Mouse (Mus musculus) midbrain, embryonic 14.5 days (tissue): ENCODE measurements around the gene Olfr330. TPM values are rescaled to one million over a fixed set of nuclear protein-coding genes. Genes with fewer than 3 reads are reported as not detected.
"Not testable (repeated sequence)": the region's sequence is repeated elsewhere in the genome, so short reads cannot be mapped to it uniquely, and the experiment has no call there.

ENCODE experiments used
- ATAC-seq: fragments of 200-750 bp; cut with Nextera tagmentation; 2 replicates; pipeline ENCODE4 v1.8.0; 2017; ENCODE audit warnings: moderate number of reproducible peaks, moderate library complexity; ENCODE audit not compliant: low FRiP score, low TSS enrichment
- DNase-seq: peaks from one replicate; pipeline ENCODE4 v3.0.0-alpha.2; 2015
- H3K27ac ChIP-seq: fragments of 300-500 bp; sonication (generic); replicated peaks from 2 replicates; pipeline ENCODE4 v1.5.1; 2014; ENCODE audit warnings: mild to moderate bottlenecking, low read depth, low read length, moderate library complexity
- H3K27me3 ChIP-seq: fragments of 300-500 bp; sonication (generic); 2 replicates; pipeline ENCODE4 v1.6.1; 2014; ENCODE audit warnings: low read length, control low read depth, mixed read lengths; ENCODE audit not compliant: control insufficient read depth, insufficient read depth
- H3K36me3 ChIP-seq: fragments of 300-500 bp; sonication (generic); 2 replicates; pipeline ENCODE4 v1.6.1; 2014; ENCODE audit warnings: low read length, control low read depth; ENCODE audit not compliant: control insufficient read depth, insufficient read depth
- H3K4me1 ChIP-seq: fragments of 300-500 bp; sonication (generic); 2 replicates; pipeline ENCODE4 v1.6.1; 2014; ENCODE audit warnings: mild to moderate bottlenecking, antibody characterized with exemption, low read length, control low read depth; ENCODE audit not compliant: control insufficient read depth, insufficient read depth
- H3K4me2 ChIP-seq: fragments of 300-500 bp; sonication (generic); 2 replicates; pipeline ENCODE4 v1.6.1; 2014; ENCODE audit warnings: mild to moderate bottlenecking, low read length, moderate library complexity
- H3K4me3 ChIP-seq: fragments of 300-500 bp; sonication (generic); replicated peaks from 2 replicates; pipeline ENCODE4 v1.5.1; 2014; ENCODE audit warnings: low read depth, low read length
- H3K9ac ChIP-seq: fragments of 300-500 bp; sonication (generic); replicated peaks from 2 replicates; pipeline ENCODE4 v1.6.1; 2014; ENCODE audit warnings: mild to moderate bottlenecking, low read length, moderate library complexity
- H3K9me3 ChIP-seq: fragments of 300-500 bp; sonication (generic); 2 replicates; pipeline ENCODE4 v1.6.1; 2016; ENCODE audit warnings: low read length, control low read depth, mixed read lengths; ENCODE audit not compliant: control insufficient read depth
- WGBS: fragments of 180-500 bp; shearing (Covaris S2); extraction: QIAGEN DNeasy Blood & Tissue Kit; methylation state at CpG from one replicate; pipeline ENCODE4 v1.1.7; 2014; 5-methylcytosine and 5-hydroxymethylcytosine counted together
- polyA plus RNA-seq: library from polyadenylated mRNA; unstranded; fragments of >200 nt; fragmentation: Nextera tagmentation; extraction: Ambion mirVana; gene quantifications from 2 replicates; pipeline ENCODE4 v1.2.1, GENCODE M21; 2014

Olfr330 gene
- polyA plus RNA-seq, 1 experiment from 2014 or later, result not detected

DNA sequence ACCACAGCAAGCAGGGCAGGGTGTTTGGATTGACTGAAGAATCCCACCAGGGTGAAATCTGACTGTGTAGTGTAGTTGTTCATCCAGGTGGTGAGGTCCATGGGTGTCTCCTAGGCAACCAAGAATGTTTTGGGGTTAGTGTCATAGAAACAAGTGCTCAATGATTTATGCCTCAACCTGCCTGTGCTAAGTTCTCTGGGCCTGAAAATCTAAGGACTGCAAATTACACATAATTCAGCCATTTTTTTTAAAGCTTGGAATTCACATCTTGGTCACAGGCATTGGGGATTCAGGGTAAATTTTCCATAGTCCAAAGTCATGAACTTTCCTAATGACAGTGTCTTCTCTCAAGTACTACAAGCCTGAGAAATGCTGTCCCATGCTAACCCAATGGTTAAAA is 32.2 kb downstream of the Olfr330 start, which contains the start of gene Olfr331:
Gene Olfr331, minus strand, starts transcription at position 101 of the 400 bp plus-strand sequence.
- not testable (repeated sequence) for H3K4me2 ChIP-seq, H3K4me3 ChIP-seq, H3K27ac ChIP-seq, H3K4me1 ChIP-seq, H3K9me3 ChIP-seq, H3K9ac ChIP-seq, H3K36me3 ChIP-seq, ATAC-seq, DNase-seq, H3K27me3 ChIP-seq

DNA sequence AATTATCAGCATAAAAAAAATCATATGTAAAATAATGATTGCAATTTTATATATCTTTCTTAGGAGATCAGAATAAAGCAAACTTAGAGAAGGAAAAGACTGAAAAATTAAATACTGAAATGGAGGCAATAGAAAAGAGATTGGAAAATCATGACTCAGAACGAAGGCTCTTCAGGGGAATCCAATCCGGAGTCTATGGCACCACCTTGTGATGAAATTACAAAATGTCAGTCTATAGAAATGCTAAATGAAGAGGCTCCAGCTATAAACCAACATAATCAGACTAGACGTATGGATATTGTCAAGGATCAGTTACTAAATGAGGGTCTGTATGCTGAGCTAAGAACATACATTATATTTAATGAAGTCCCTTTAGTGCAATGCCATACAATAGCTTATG is 35.3 kb downstream of the Olfr330 start:
- H3K4me2 ChIP-seq, result no peak overlapping the region
- H3K27ac ChIP-seq, result no peak overlapping the region
- no peaks in the 10 kb centered on the region for H3K9me3 ChIP-seq
- no peaks in the 10 kb centered on the region for H3K4me1 ChIP-seq
- WGBS, result 60% methylated on average over 3 of the region's 3 CpGs
- no peak overlapping the region for H3K4me3 ChIP-seq
- no peak for ATAC-seq
- H3K9ac ChIP-seq, result no peak overlapping the region
- no peaks in the 10 kb centered on the region for H3K36me3 ChIP-seq
- H3K27me3 ChIP-seq, result no peaks in the 10 kb centered on the region
- DNase-seq, result peak; percentile 77

DNA sequence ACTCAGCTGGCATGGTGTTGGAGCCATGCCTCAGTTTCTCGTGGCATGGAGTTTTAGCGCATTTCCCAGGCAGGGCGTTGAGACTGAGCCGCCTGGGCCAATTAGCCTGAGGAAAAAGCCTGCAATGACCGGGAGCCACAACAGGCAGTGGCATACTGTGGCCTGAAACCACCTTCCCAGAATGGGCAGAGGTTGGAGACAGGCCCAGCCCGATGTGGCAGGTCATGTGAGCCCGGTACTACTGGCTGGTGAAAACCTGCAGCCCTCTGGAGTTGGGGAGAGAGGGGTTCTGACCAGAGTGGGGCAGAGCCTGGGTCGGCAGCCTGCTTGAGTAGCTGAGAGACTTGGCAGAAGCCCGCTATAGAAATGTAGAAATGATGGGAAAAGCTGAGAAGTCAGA is 35.9 kb downstream of the Olfr330 start:
- H3K9ac ChIP-seq, result no peak overlapping the region
- no peaks in the 10 kb centered on the region for H3K9me3 ChIP-seq
- H3K4me3 ChIP-seq, result no peak overlapping the region
- H3K27me3 ChIP-seq, result no peaks in the 10 kb centered on the region
- no peaks in the 10 kb centered on the region for H3K4me1 ChIP-seq
- H3K27ac ChIP-seq, result no peak overlapping the region
- DNase-seq, result no peak
- no peaks in the 10 kb centered on the region for H3K36me3 ChIP-seq
- ATAC-seq, result no peak
- WGBS, result 87% methylated on average over 9 of the region's 9 CpGs
- no peak overlapping the region for H3K4me2 ChIP-seq

DNA sequence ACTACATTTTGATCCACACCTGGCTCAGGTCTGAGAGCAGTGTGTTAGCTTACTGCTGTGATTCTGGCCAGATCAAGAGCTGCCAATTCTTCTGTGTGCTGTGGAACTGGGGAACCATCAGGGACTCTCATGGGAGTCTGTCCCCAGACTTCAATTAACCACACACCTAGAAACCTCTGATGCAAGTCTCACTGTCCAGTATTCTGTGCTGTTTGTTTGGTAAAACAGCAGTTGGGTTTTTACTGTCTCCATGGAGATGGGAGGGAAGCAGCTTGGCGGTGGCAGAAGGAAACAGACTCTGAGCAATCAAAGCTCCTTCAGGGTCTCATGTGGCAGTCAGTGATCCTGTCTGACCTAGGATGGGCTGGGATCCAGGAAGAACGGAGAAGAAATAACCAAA is 42.2 kb downstream of the Olfr330 start, which contains the start of gene Olfr332:
Gene Olfr332, minus strand, starts transcription at position 101 of the 400 bp plus-strand sequence.
- Histone ChIP-seq H3K4me1 (no peaks in the 10 kb centered on the region), H3K9ac (no peak within 1 kb of the TSS), H3K27ac (no peak within 1 kb of the TSS), H3K9me3 (no peaks in the 10 kb centered on the region), H3K4me3 (no peak within 1 kb of the TSS), H3K27me3 (no peaks in the 10 kb centered on the region), H3K4me2 (no peak within 1 kb of the TSS), H3K36me3 (no peaks in the 10 kb centered on the region)
- DNase-seq (no peak), ATAC-seq (no peak)
- WGBS, result 81% methylated on average over 2 of the region's 2 CpGs

Other genes starting within 250 kb of the Olfr330 start
- 14.2 and 24.9 TPM in 2 replicates for gene Zfp692, start 227.8 kb downstream of the Olfr330 start, polyA plus RNA-seq
- gene Zfp672, start 204.5 kb downstream of the Olfr330 start, polyA plus RNA-seq, result 38.1 and 43.3 TPM in 2 replicates
- 39.6 and 40.7 TPM in 2 replicates for gene Sh3bp5l, start 204.1 kb downstream of the Olfr330 start, polyA plus RNA-seq
- gene Lypd8, start 155.8 kb downstream of the Olfr330 start, polyA plus RNA-seq, result not detected in 2 replicates
- not detected in 2 replicates for gene 1810065E05Rik, start 113.7 kb downstream of the Olfr330 start, polyA plus RNA-seq
- gene Gm12253, start 102.3 kb downstream of the Olfr330 start, polyA plus RNA-seq, result not detected in 2 replicates
- not detected in 2 replicates for gene Lypd9, start 81.9 kb downstream of the Olfr330 start, polyA plus RNA-seq
- not detected in 2 replicates for gene Olfr30, start 72.6 kb downstream of the Olfr330 start, polyA plus RNA-seq
- gene Olfr332, start 42.3 kb downstream of the Olfr330 start, polyA plus RNA-seq, result not detected in 2 replicates
- gene Olfr331, start 32.3 kb downstream of the Olfr330 start, polyA plus RNA-seq, result not detected in 2 replicates
- gene Olfr329-ps, start 11.6 kb upstream of the Olfr330 start, polyA plus RNA-seq, result not detected in 2 replicates
- gene Olfr328, start 20.8 kb upstream of the Olfr330 start, polyA plus RNA-seq, result 0.12 TPM in 1 of 2 replicates, not detected in the other
- not detected in 2 replicates for gene Olfr224, start 35.7 kb upstream of the Olfr330 start, polyA plus RNA-seq
- gene Olfr325, start 42.9 kb upstream of the Olfr330 start, polyA plus RNA-seq, result not detected in 2 replicates
- gene Olfr324, start 60.3 kb upstream of the Olfr330 start, polyA plus RNA-seq, result not detected in 2 replicates
- not detected in 2 replicates for gene 2210407C18Rik, start 81.2 kb upstream of the Olfr330 start, polyA plus RNA-seq
- not detected in 2 replicates for gene Olfr323, start 95.7 kb upstream of the Olfr330 start, polyA plus RNA-seq
- gene Trim58, start 105.6 kb upstream of the Olfr330 start, polyA plus RNA-seq, result 0.09 and 0.16 TPM in 2 replicates
- gene Olfr322, start 123.9 kb upstream of the Olfr330 start, polyA plus RNA-seq, result not detected in 2 replicates
- gene Olfr320, start 146.3 kb upstream of the Olfr330 start, polyA plus RNA-seq, result not detected in 2 replicates
- not detected in 2 replicates for gene Olfr319, start 164.3 kb upstream of the Olfr330 start, polyA plus RNA-seq
- not detected in 2 replicates for gene Olfr318, start 189.2 kb upstream of the Olfr330 start, polyA plus RNA-seq
- 0.19 and 0.25 TPM in 2 replicates for gene Olfr317, start 204.4 kb upstream of the Olfr330 start, polyA plus RNA-seq
- gene Olfr316, start 217.9 kb upstream of the Olfr330 start, polyA plus RNA-seq, result not detected in 2 replicates
- not detected in 2 replicates for gene Olfr315, start 238.4 kb upstream of the Olfr330 start, polyA plus RNA-seq
- gene Olfr314, start 248.1 kb upstream of the Olfr330 start, polyA plus RNA-seq, result not detected in 2 replicates